In the genomic region with DNA sequence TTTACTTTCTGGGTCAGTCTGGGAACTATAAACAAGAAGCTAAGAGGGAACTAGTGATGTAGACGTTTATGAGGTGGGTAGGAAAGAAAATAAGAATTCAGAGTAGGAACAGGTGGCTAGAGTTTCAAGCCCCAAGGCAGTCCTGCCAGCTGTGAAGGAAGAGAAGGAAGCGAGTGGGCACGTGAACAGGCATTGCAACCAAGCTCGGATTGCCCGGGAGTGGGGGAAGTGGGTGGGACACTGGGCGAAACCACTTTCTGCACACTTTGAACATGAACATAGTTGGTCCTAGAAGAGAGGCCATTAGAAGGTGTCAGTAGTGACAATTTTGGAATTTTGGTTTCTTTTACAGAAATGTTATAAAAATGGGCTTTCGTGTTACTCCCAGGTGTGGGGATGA, we compare ENCODE assay signal across 18 mouse cellular contexts. TPM values are rescaled to one million over a fixed set of nuclear protein-coding genes. Genes with fewer than 3 reads are reported as not detected.
DNase-seq lines count a peak whose midpoint lies in the region; ATAC-seq and TF ChIP-seq lines count a peak whose summit lies in the region.
"Had no signal": no experiment of that assay in that cellular context is flagged by ENCODE, and none has a peak within 500 bp of the region (broad histone marks: within the 10 kb centered on the region; RNA-seq: fewer than 3 reads in every experiment).

No protein-coding gene starts in this region.

- peak overlapping the region; percentile 48 for H3K27ac ChIP-seq in kidney, embryonic 16.5 days (ENCODE audit: low read length)
- H3K27ac ChIP-seq in bone marrow, adult 2 months (ENCODE audit: control insufficient read depth, insufficient read depth, low read depth, low read length, poor library complexity) = peak overlapping the region; percentile 13; the same call in 1 of the 2 replicates
- no peak overlapping the region for H3K27ac ChIP-seq in midbrain, postnatal 0 days (ENCODE audit: low read depth, low read length)

- H3K4me3 ChIP-seq in kidney, embryonic 16.5 days (ENCODE audit: low read length) = no peak overlapping the region
- no peak overlapping the region for H3K4me3 ChIP-seq in bone marrow, adult 2 months (replicated peaks; ENCODE audit: control insufficient read depth, low read depth, low read length)
- no peak overlapping the region for H3K4me3 ChIP-seq in midbrain, postnatal 0 days (ENCODE audit: low read depth, low read length)

- 53% methylated on average over 7 of the region's 7 CpGs for WGBS in kidney, embryonic 16.5 days
- WGBS in bone marrow, adult 2 months = 16% methylated on average over 7 of the region's 7 CpGs
- WGBS in midbrain, postnatal 0 days = 82% methylated on average over 7 of the region's 7 CpGs

- no peak for TF ChIP-seq POLR2A in bone marrow, adult 2 months (IDR thresholded peaks at IDR 0.05; ENCODE audit: borderline replicate concordance, control insufficient read depth, low read depth, low read length)

- no peak for ATAC-seq in kidney, embryonic 16.5 days (ENCODE audit: low FRiP score, low TSS enrichment)
- ATAC-seq in megakaryocyte, adult 5-6 weeks (ENCODE audit: poor library complexity, severe bottlenecking) = peak; percentile 54
- ATAC-seq in midbrain, postnatal 0 days (ENCODE audit: low FRiP score) = no peak

- H3K4me1 ChIP-seq in kidney, embryonic 16.5 days (ENCODE audit: insufficient read depth, low read length) = peaks cover 10% of the 10 kb centered on the region; the same call in 1 of the 2 replicates
- H3K4me1 ChIP-seq in bone marrow, adult 2 months (ENCODE audit: control insufficient read depth, insufficient read depth, low read length) = peaks cover 3% of the 10 kb centered on the region; the same call in 1 of the 2 replicates
- no peaks in the 10 kb centered on the region for H3K4me1 ChIP-seq in midbrain, postnatal 0 days (ENCODE audit: insufficient read depth, low read length)

- TF ChIP-seq CTCF in bone marrow, adult 2 months (IDR thresholded peaks at IDR 0.05; ENCODE audit: control insufficient read depth, insufficient read depth, low read length) = no peak
- TF ChIP-seq CTCF in midbrain, postnatal 0 days (IDR thresholded peaks at IDR 0.05) = no peak

- no peaks in the 10 kb centered on the region for H3K36me3 ChIP-seq in kidney, embryonic 16.5 days (ENCODE audit: insufficient read depth, low read length)
- H3K36me3 ChIP-seq in midbrain, postnatal 0 days (ENCODE audit: insufficient read depth, low read length) = no peaks in the 10 kb centered on the region
- H3K36me3 ChIP-seq: G1E had no signal

- H3K9me3 ChIP-seq in kidney, embryonic 16.5 days (ENCODE audit: low read length) = no peaks in the 10 kb centered on the region
- H3K9me3 ChIP-seq in midbrain, postnatal 0 days (ENCODE audit: low read length) = no peaks in the 10 kb centered on the region

- no peak overlapping the region for H3K4me2 ChIP-seq in kidney, embryonic 16.5 days (replicated peaks; ENCODE audit: low read depth, low read length)
- no peak overlapping the region for H3K4me2 ChIP-seq in midbrain, postnatal 0 days (ENCODE audit: low read depth, low read length, poor library complexity, severe bottlenecking)

- DNase-seq in kidney, adult 9 months = no peak
- peak; percentile 44 for DNase-seq in thymus, postnatal 14 days
- no peak for DNase-seq in midbrain, postnatal 0 days (ENCODE audit: low spot score)
- DNase-seq in urinary bladder, adult 18-20 months (ENCODE audit: low spot score in 2 of 2) = no peak
- DNase-seq in layer of hippocampus, adult 11-12 months (ENCODE audit: low spot score) = no peak
- DNase-seq: adrenal gland, postnatal 25 days; cerebellum, adult 9-10 months; gastrocnemius, postnatal 36 days; kidney, postnatal 25 days; left cerebral cortex, postnatal 4 days; lung, adult 18-20 months; lung, postnatal 36 days; midbrain, embryonic 14.5 days; right cerebral cortex, postnatal 25 days had no signal

- H3K27me3 ChIP-seq in kidney, embryonic 16.5 days (ENCODE audit: insufficient read depth, low read length) = no peaks in the 10 kb centered on the region
- H3K27me3 ChIP-seq in midbrain, postnatal 0 days (ENCODE audit: insufficient read depth, low read length) = no peaks in the 10 kb centered on the region

- no peak overlapping the region for H3K9ac ChIP-seq in kidney, embryonic 16.5 days (replicated peaks; ENCODE audit: low read length)
- no peak overlapping the region for H3K9ac ChIP-seq in midbrain, postnatal 0 days (replicated peaks; ENCODE audit: low read length, poor library complexity, severe bottlenecking)

RNA-seq across cellular contexts. Expression of gene Clint1, which starts 4.3 kb away (rescaled TPM):
- polyA plus RNA-seq in kidney, embryonic 16.5 days (2015; fragmentation: Nextera tagmentation; extraction: Ambion mirVana) = 104 and 106 TPM in 2 replicates
- 23.7 and 25.6 TPM in 2 replicates for polyA plus RNA-seq in bone marrow, adult 2 months (2011; ENCODE audit: insufficient read depth, insufficient read length, low replicate concordance, missing spikeins)
- total RNA-seq in megakaryocyte, adult 5-6 weeks (2015) = 146 and 147 TPM in 2 replicates
- 172 and 194 TPM in 2 replicates for total RNA-seq in megakaryocyte, adult 5-6 weeks (2017)
- total RNA-seq in midbrain, postnatal 0 days (2014; rRNA removed) = 32.7 and 34.5 TPM in 2 replicates
- polyA plus RNA-seq in midbrain, postnatal 0 days (2015; fragmentation: Nextera tagmentation; extraction: Ambion mirVana) = 25.4 and 27.6 TPM in 2 replicates
